Mouse (Mus musculus) regulatory T cell (primary cell): ENCODE results near the gene Trf.

Experiments
- in situ Hi-C: fragments of 300-600 bp; cut with MboI, MseI; formaldehyde crosslinking; loops from one replicate; pipeline ENCODE4 v1.15.1; 2025; ENCODE audit warnings: high pct_unique_total_duplicates

The Trf gene

GRCm38 (mm10) chr9:103225464-103225863 lies 4.8 kb downstream of the Trf start:
- in situ Hi-C loops, result loop anchor here (10.0 kb wide), 1 partner anchor 779 kb away; the partner anchor contains the start of gene Nphp3

- in situ Hi-C loops, result loop anchor here (10.0 kb wide), 1 partner anchor 780 kb away; the partner anchor contains the start of gene Nphp3
Measured at GRCm38 (mm10) chr9:103224721-103225120, 5.5 kb downstream of the Trf start.

- in situ Hi-C loops, result no loop called here
Measured at GRCm38 (mm10) chr9:103214281-103214680, 16.0 kb downstream of the Trf start.

GRCm38 (mm10) chr9:103213631-103214030 lies 16.6 kb downstream of the Trf start:
- in situ Hi-C loops, result no loop called here

- in situ Hi-C loops, result no loop called here
Measured at GRCm38 (mm10) chr9:103212654-103213420, 17.4 kb downstream of the Trf start.

- in situ Hi-C loops, result no loop called here
Measured at GRCm38 (mm10) chr9:103208802-103209423, 21.3 kb downstream of the Trf start.

- in situ Hi-C loops, result no loop called here
Measured at GRCm38 (mm10) chr9:103207846-103208245, 22.4 kb downstream of the Trf start.

GRCm38 (mm10) chr9:103205786-103206185 lies 24.5 kb downstream of the Trf start:
- in situ Hi-C loops, result no loop called here

GRCm38 (mm10) chr9:103201561-103202260 lies 28.5 kb downstream of the Trf start, which contains the start of gene Srprb:
TSS of gene Srprb (minus strand) at chr9:103202137.
- in situ Hi-C loops, result no loop called here

GRCm38 (mm10) chr9:103188416-103188815 lies 41.8 kb downstream of the Trf start:
- in situ Hi-C loops, result no loop called here

- in situ Hi-C loops, result no loop called here
Measured at GRCm38 (mm10) chr9:103186747-103187146, 43.5 kb downstream of the Trf start.

- in situ Hi-C loops, result no loop called here
Measured at GRCm38 (mm10) chr9:103185946-103186345, 44.3 kb downstream of the Trf start.

- in situ Hi-C loops, result no loop called here
Measured at GRCm38 (mm10) chr9:103184855-103185254, 45.4 kb downstream of the Trf start.

GRCm38 (mm10) chr9:103181886-103182285 lies 48.4 kb downstream of the Trf start:
- in situ Hi-C loops, result no loop called here

GRCm38 (mm10) chr9:103180807-103181565 lies 49.3 kb downstream of the Trf start:
- in situ Hi-C loops, result no loop called here

- in situ Hi-C loops, result no loop called here
Measured at GRCm38 (mm10) chr9:103180303-103180702, 49.9 kb downstream of the Trf start.

GRCm38 (mm10) chr9:103175692-103176091 lies 54.6 kb downstream of the Trf start:
- in situ Hi-C loops, result loop anchor here (10.0 kb wide), 1 partner anchor 461 kb away; the partner anchor contains the start of gene Amotl2

- in situ Hi-C loops, result loop anchor here (10.0 kb wide), 1 partner anchor 460 kb away; the partner anchor contains the start of gene Amotl2
Measured at GRCm38 (mm10) chr9:103174771-103175519, 55.3 kb downstream of the Trf start.

- in situ Hi-C loops, result no loop called here
Measured at GRCm38 (mm10) chr9:103168771-103169170, 61.5 kb downstream of the Trf start.

GRCm38 (mm10) chr9:103168046-103168445 lies 62.2 kb downstream of the Trf start:
- in situ Hi-C loops, result no loop called here

- in situ Hi-C loops, result no loop called here
Measured at GRCm38 (mm10) chr9:103163806-103164205, 66.4 kb downstream of the Trf start.
